Mouse (Mus musculus) neutrophil, adult 5-6 weeks (primary cell): ENCODE measurements around the gene Col28a1. TPM values are rescaled to one million over a fixed set of nuclear protein-coding genes. Genes with fewer than 3 reads are reported as not detected.

Source experiments
- ATAC-seq: fragments of 151-379, 151-347 bp; 2 replicates; pipeline ENCODE4 v1.8.0; 2017; ENCODE audit warnings: mild to moderate bottlenecking, moderate TSS enrichment; ENCODE audit not compliant: insufficient number of reproducible peaks, poor library complexity, low FRiP score, severe bottlenecking; ENCODE audit errors: extremely low read depth
- total RNA-seq: library from RNA; stranded (forward); fragments of 200-1000 nt; gene quantifications from 2 replicates; pipeline ENCODE4 v1.2.3, GENCODE M21; 2017

The Col28a1 gene
- total RNA-seq, 1 experiment from 2014 or later: not detected

- no peak for ATAC-seq
Measured at GRCm38 (mm10) chr6:8130149-8130548, 62.3 kb downstream of the Col28a1 start.

DNA sequence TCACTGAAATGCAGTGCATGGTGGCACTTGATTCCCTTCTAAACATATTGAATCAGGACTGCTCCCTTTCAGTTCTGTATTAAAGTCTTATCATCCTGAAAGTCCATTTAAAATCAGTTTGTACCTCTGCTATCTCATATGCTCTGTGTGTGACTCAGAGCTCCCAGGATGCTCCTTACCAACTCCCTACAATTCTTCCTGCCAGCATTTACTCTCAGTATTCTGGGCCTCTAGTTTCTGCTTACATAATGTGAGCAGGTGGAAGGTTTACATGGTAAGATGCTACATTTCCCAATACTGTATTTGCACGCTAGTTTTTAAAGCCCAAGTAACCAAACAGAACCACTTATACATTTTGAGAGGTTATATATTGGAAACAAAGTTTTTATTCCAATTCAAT is 64.3 kb downstream of the Col28a1 start:
- ATAC-seq: no peak

DNA sequence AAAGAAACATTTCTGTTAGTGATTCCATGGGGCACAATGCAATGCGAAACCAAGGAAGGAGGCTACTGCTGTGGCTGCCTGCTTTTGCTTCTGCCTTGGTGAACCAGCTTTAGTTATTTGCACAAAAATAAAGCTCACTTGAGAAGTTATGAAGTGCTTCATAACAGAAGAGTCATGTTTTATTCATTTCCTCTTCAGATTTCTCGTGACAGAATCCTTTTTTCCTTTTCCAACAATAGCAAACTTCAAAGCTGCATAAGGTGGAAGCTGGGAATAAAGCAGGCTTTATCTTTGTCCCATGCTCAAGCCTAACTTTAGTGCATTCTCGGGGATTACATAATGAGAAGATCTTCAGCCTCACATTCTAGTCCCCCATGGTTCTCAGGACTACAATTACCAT is 65.9 kb downstream of the Col28a1 start:
- ATAC-seq: no peak

DNA sequence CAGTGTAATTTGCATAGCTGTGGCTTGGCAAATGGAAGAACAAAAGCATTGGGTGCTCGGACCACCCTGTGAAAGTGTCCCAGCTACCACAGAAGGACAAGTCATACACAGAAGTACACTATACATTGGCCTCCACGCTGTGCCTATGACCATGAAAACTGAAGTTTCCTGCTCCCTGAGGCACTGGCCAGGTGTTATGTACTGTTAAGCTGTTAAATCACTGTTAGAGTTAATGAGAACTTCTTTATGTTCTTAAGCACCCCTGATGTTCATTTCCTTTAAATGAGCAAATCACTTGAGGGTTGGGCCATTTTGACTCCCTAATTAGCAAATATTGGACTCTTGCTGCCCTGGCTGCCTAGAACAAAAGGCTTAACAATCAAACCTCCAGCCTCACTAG is 73.3 kb downstream of the Col28a1 start:
- ATAC-seq: no peak

- no peak for ATAC-seq
Measured at GRCm38 (mm10) chr6:8118577-8118976, 73.8 kb downstream of the Col28a1 start.

DNA sequence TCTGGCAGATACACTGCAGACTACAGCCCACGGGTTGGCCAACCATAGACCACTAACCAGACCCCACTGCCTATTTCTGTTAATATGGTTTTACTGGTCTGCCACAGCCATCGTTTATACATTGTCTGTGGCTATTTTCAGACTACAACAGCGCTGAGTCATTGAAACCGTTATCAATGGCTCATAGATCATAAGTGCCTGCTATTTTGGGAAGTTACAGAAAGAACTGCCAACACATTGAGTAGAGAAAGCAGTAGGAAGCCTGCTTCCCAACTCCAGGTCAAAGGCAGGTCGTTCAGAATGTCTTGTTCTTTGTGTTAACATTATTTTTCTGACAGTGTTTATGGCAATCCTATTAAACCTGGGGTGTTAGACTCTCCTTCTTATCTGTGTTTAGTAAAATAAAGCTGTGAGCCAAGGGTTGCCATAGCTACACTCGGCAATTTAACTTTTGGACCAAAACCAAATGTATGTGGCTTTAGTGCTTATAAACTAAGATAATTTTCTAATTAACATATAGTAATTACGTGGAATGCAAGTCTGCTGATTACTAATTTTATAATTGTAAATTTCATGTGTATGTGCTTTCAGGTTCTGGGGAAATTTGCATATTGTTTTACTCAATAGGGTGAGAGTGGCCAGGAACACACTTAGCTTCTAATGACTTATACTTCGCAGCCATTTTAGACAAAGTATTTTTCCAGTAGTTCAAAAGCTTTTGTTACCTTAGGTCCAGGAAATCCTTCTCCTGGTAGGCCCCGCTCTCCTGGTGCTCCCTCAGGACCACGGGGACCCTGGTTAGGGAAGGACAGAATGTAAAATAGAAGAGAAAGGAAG is 86.3 kb downstream of the Col28a1 start:
- ATAC-seq: no peak

GRCm38 (mm10) chr6:8101224-8101623 is 91.2 kb downstream of the Col28a1 start:
- ATAC-seq: no peak

GRCm38 (mm10) chr6:8095856-8096255 is 96.6 kb downstream of the Col28a1 start:
- ATAC-seq: no peak

- ATAC-seq: no peak
Measured at GRCm38 (mm10) chr6:8094160-8094953, 98.1 kb downstream of the Col28a1 start.

DNA sequence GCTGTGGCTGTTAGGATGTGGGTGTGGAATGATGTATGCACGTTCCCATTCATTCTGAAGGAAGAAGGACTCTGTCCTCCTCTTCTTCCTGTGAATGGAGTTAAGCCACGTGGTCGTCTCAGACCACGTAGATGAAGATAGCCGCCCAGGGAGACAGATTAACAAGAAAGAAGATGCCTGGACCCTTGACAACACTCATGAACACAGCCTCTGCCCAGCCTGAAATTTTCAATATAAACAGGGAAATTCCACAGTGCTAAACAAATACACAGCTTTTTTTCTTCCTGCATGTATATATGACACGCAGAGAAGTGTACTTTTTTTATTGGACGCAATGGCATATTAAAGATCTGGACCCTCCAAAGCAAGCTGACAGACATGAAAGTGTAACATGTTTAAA is 98.9 kb downstream of the Col28a1 start:
- no peak for ATAC-seq

- ATAC-seq: peak; percentile 30; the same call in 1 of the 2 replicates
Measured at GRCm38 (mm10) chr6:8086847-8087246, 105.6 kb downstream of the Col28a1 start.

DNA sequence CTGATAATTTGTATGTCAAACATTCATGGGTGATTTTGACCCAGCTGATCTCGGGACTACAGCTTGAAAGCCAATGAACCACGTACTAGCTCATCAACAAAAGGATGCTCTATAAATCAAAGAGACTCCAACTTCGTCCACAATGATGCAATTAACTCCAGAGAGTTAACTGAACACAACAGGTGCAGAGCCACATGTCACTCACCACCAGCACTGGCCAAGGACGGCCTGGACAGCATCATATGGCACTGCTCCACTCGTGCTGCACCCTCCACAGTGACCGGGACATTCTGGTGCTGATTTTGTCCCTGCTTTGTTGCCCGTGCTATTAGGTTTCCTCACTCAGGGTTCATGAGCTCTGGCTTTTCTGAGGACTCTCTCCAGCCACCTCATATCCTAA is 107.6 kb downstream of the Col28a1 start:
- no peak for ATAC-seq

DNA sequence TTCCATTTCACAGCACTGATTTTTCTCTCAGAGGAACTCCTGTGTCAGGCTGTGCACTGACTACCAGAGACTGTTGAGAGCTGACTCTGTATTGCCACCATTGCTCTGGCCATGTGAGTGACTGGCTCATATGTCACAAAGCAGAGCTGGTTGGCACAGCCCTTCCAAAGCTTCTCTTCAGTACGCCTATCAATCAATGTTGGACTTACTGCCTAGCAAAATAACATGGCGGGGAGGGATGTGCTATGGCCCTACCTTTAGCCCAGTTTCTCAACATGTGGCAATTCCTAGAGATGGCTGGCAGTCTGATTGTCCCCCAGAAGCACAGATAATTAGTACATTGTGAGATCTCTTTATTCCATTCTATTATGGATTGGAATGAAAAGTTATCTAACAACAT is 109.2 kb downstream of the Col28a1 start:
- ATAC-seq: no peak

DNA sequence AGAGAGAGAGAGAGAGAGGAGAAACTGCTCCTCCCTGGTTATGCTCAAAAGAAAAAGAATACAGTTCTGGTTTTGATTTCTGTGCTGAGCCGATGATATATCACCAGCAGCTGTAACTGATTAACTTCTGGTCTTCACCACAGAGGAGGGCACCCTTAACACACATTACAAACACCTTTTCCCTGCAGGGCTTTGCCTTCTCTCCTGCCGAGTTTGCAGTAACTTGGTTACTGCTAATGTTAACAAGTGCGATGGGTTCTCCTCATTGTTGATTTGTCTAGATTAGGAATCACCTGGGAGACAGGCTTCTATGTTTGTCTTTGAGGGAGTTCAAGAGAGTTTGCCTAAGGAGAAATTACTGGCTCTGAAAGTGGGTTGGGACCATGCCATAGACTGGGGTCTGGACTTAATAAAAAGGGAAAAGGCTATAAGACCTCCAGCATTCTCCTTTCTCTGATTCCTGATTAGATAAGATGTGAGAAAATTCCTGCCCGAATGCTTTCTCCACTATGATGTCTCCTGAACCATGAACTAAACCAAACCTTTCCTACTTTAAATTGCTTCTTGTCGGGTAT is 114.8 kb downstream of the Col28a1 start:
- ATAC-seq: no peak

DNA sequence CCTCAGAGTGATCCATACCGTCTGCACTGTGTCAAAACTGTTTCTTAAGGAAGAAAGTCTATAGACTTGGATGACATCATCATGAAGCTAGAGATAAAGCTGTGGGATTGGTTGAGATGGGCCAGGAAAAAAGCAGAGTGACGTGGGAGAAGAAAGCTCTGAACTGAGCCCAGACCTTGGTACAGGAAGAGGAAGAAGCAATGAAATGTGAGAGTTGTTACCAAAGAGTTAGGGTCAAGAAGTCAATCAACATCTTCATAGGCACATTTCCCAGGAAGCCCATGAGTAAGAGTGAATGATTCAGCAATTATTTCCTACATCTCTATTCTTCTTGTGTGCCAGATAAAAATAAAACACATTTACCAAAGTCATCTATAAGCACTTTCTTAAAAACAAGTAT is 117.5 kb downstream of the Col28a1 start:
- no peak for ATAC-seq

DNA sequence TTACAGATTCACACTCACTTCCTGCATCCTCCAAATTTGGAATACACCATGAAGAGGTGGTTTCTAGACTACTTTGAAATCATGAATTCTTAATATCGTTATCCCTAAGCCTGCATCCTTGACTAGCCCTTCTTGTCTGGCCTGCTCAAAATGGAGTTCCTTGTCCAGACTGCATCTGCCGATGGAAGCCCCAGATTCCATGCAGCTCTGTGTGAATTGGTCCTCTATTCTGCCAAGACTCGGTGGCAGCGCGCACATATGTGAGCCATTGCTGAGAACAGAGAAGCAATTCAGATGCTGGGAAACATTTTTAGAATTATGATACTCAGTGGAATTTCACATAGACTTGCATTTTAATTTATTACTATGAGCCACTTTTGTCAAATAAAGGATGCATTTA is 123.4 kb downstream of the Col28a1 start:
- no peak for ATAC-seq

GRCm38 (mm10) chr6:8068394-8068793 is 124.0 kb downstream of the Col28a1 start:
- ATAC-seq: no peak

DNA sequence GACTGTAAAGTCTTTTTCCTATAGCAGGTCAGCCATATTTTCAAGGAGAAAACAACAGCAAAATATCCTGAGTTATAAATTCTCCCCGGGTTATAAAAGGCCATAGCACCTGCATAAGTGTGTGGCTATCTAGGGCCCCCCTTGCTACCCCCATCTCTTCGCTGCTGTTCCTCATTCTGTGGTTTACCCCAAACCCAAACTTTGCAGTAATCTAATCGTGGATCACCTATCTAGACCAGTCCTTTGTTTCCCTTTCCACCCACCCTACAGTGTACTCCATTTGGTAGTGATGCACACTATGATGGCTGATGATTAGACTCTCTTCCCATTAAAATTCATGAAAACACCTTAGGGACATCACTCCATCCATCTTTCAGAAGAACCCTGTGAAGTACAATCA is 125.3 kb downstream of the Col28a1 start:
- no peak for ATAC-seq

DNA sequence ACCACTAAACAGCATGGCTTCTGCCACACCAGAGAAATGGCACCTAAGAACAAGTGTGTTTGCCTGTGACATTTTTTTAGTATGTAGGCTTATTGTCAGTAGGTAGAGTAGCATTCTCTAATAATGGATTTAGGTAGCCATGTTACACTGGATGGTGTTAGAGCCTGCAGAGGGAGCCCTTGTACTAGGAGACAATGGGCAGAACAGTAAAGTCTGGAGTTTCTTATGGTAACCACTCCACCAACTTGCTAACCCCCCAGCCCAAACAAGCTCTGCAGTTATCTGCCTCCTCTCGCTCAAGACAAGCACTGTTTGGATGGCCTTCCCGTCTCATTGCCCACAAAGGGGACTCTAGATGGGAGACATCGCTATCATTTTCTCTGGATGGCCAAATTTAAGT is 126.2 kb downstream of the Col28a1 start:
- ATAC-seq: no peak

DNA sequence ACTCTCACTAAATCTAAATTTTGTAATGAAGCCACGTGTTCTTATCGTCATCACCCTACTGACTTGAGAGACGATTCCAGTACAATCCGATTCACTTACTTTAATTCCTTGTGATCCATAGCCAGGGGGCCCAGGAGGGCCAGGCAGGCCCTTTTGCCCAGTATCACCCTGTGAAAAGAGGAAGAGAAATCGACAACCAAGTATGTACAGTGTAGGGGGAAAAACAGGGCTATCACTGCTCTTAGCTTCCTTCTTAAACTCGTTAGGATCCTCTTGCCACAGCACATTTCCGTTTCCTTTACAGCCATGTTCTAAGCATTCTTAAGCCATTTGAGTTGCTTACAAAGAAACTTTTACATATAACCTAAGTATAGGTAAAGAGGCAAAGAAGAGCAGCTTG is 133.2 kb downstream of the Col28a1 start:
- ATAC-seq: no peak
